In the genomic region with DNA sequence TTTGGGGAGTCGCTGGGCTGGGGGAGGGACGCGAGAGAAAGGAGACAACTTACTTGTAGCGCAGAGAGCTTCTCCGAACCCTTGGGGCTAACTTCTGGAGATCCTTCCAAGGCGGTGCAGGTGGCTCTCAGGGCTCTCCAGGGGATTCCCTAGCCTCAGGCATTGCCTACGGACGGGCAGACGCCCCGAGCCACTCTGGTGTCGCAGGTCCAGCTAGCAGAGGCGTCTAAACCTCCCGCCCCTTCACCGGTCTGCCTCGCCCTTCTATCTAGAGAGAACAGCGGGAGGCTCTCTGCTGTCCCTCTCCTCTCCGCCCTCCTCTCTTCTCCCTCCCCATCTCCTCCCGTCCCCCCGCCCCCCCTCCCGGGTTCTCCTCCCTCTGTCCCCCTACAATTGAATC, we compare ENCODE assay signal across 7 mouse cellular contexts. TPM values are rescaled to one million over a fixed set of nuclear protein-coding genes. Genes with fewer than 3 reads are reported as not detected.
DNase-seq lines count a peak whose midpoint lies in the region; ATAC-seq and TF ChIP-seq lines count a peak whose summit lies in the region.

TSS of gene Kcnj5 (minus strand) at position 300 of the 400 bp plus-strand sequence.

- no peak within 1 kb of the TSS for H3K27ac ChIP-seq in ES-E14 (ENCODE audit: insufficient read depth, low read depth, low read length, poor library complexity, severe bottlenecking)
- peak within 1 kb of the TSS; percentile 90 for H3K27ac ChIP-seq in heart, postnatal 0 days (ENCODE audit: low read depth)
- H3K27ac ChIP-seq in liver, embryonic 12.5 days = no peak within 1 kb of the TSS
- H3K27ac ChIP-seq in stomach, embryonic 16.5 days (ENCODE audit: low read length) = no peak within 1 kb of the TSS

- H3K4me3 ChIP-seq in ES-E14 (ENCODE audit: insufficient read depth in 1 of 2, low read depth in 1 of 2, low read length in 2 of 2, poor library complexity in 1 of 2, severe bottlenecking in 1 of 2) = peak within 1 kb of the TSS; percentile 39 to 56
- H3K4me3 ChIP-seq in heart, postnatal 0 days (ENCODE audit: low read depth, low read length) = peak within 1 kb of the TSS; percentile 57
- peak within 1 kb of the TSS; percentile 48 for H3K4me3 ChIP-seq in liver, embryonic 12.5 days
- peak within 1 kb of the TSS; percentile 23 for H3K4me3 ChIP-seq in stomach, embryonic 16.5 days (replicated peaks; ENCODE audit: low read length)

- H3K4me2 ChIP-seq in heart, postnatal 0 days (ENCODE audit: low read depth, low read length) = peak within 1 kb of the TSS; percentile 81
- H3K4me2 ChIP-seq in liver, embryonic 12.5 days = peak within 1 kb of the TSS; percentile 69
- H3K4me2 ChIP-seq in stomach, embryonic 16.5 days (ENCODE audit: low read depth, low read length) = peak within 1 kb of the TSS; percentile 48

- no peak for TF ChIP-seq EP300 in heart, postnatal 0 days (IDR thresholded peaks at IDR 0.05; ENCODE audit: low read depth)

- no peaks in the 10 kb centered on the region for H3K27me3 ChIP-seq in heart, postnatal 0 days (ENCODE audit: control insufficient read depth, insufficient read depth, low read length)
- H3K27me3 ChIP-seq in liver, embryonic 12.5 days (replicated peaks) = peaks cover 61% of the 10 kb centered on the region
- H3K27me3 ChIP-seq in stomach, embryonic 16.5 days (ENCODE audit: control insufficient read depth, insufficient read depth, low read length) = peaks cover 44% of the 10 kb centered on the region

- no peaks in the 10 kb centered on the region for H3K9me3 ChIP-seq in ES-E14 (ENCODE audit: control insufficient read depth, insufficient read depth, low read depth, low read length)
- H3K9me3 ChIP-seq in heart, postnatal 0 days (replicated peaks; ENCODE audit: control insufficient read depth, low read length) = no peaks in the 10 kb centered on the region
- H3K9me3 ChIP-seq in liver, embryonic 12.5 days (replicated peaks) = no peaks in the 10 kb centered on the region
- no peaks in the 10 kb centered on the region for H3K9me3 ChIP-seq in stomach, embryonic 16.5 days (replicated peaks; ENCODE audit: control insufficient read depth, low read length)

- DNase-seq in ES-E14 (ENCODE audit: low read depth, low spot score) = no peak
- DNase-seq in embryo, embryonic 10 days (ENCODE audit: low spot score) = peak; percentile 41
- DNase-seq in heart, postnatal 0 days (ENCODE audit: low spot score) = peak; percentile 42
- no peak for DNase-seq in frontal cortex, adult 2 months (ENCODE audit: extremely low spot score in 1 of 2, low spot score in 1 of 2)
- DNase-seq in adrenal gland, postnatal 36 days = no peak

- in situ Hi-C loops in ES-E14 (cut with MboI; ENCODE audit: low sequenced_read_pairs in 2 of 2, unreplicated experiment in 2 of 2) = loop anchor here in 1 of 2 experiments (10.0 kb wide), 1 partner anchor 69 kb away; no protein-coding TSS in a partner anchor

- H3K4me1 ChIP-seq in ES-E14 (ENCODE audit: control insufficient read depth in 2 of 2, insufficient read depth in 2 of 2, low read length in 2 of 2, poor library complexity in 1 of 2) = peaks cover 0 to 7% of the 10 kb centered on the region in 2 experiments; a peak in 1 of 4 replicates
- peaks cover 16% of the 10 kb centered on the region for H3K4me1 ChIP-seq in heart, postnatal 0 days (ENCODE audit: control insufficient read depth, insufficient read depth)
- peaks cover 41% of the 10 kb centered on the region for H3K4me1 ChIP-seq in liver, embryonic 12.5 days
- H3K4me1 ChIP-seq in stomach, embryonic 16.5 days (ENCODE audit: control insufficient read depth, insufficient read depth, low read length) = no peaks in the 10 kb centered on the region; the same call in 1 of the 2 replicates

- peak within 1 kb of the TSS; percentile 28; the same call in 1 of the 2 replicates for H3K9ac ChIP-seq in ES-E14 (ENCODE audit: insufficient read depth, low read depth, low read length, poor library complexity, severe bottlenecking)
- peak within 1 kb of the TSS; percentile 40 for H3K9ac ChIP-seq in heart, postnatal 0 days (replicated peaks; ENCODE audit: low read depth, low read length)
- H3K9ac ChIP-seq in liver, embryonic 12.5 days = peak within 1 kb of the TSS; percentile 17; the same call in 1 of the 2 replicates
- 0 out of 2 replicates have a peak within 1 kb of the TSS, but pooled peaks have one; percentile 5 for H3K9ac ChIP-seq in stomach, embryonic 16.5 days (ENCODE audit: low read length)

- H3K36me3 ChIP-seq in ES-E14 (ENCODE audit: control insufficient read depth, insufficient read depth, low read length, poor library complexity, severe bottlenecking) = no peaks in the 10 kb centered on the region
- no peaks in the 10 kb centered on the region for H3K36me3 ChIP-seq in heart, postnatal 0 days (replicated peaks; ENCODE audit: control insufficient read depth, insufficient read depth, low read length)
- no peaks in the 10 kb centered on the region for H3K36me3 ChIP-seq in liver, embryonic 12.5 days
- H3K36me3 ChIP-seq in stomach, embryonic 16.5 days (ENCODE audit: control insufficient read depth, insufficient read depth, low read length) = no peaks in the 10 kb centered on the region

- WGBS in heart, postnatal 0 days = 2% methylated on average over 19 of the region's 20 CpGs
- 4% methylated on average over 20 of the region's 20 CpGs for WGBS in liver, embryonic 12.5 days (ENCODE audit: insufficient replicate concordance)
- WGBS in stomach, embryonic 16.5 days = 2% methylated on average over 19 of the region's 20 CpGs

- peak; percentile 64 for ATAC-seq in heart, postnatal 0 days (ENCODE audit: insufficient read depth, low read depth)
- ATAC-seq in liver, embryonic 12.5 days = peak; percentile 75
- ATAC-seq in stomach, embryonic 16.5 days (ENCODE audit: insufficient read depth, low FRiP score) = no peak

- no peak for TF ChIP-seq CTCF in heart, postnatal 0 days (IDR thresholded peaks at IDR 0.05; ENCODE audit: low read depth)

TF ChIP-seq in ES-E14, 5 proteins besides CTCF, POLR2A, EP300 and RAD21:
- TF ChIP-seq ZNF384 (IDR thresholded peaks at IDR 0.05; ENCODE audit: low read depth, low read length) (no peak), CHD2 (IDR thresholded peaks at IDR 0.05; ENCODE audit: low read depth, low read length) (no peak), HCFC1 (IDR thresholded peaks at IDR 0.05; ENCODE audit: borderline replicate concordance, insufficient read depth, low read length) (no peak), MAFK (IDR thresholded peaks at IDR 0.05; ENCODE audit: insufficient read depth, low read depth, low read length) (no peak), ZC3H11A (IDR thresholded peaks at IDR 0.05; ENCODE audit: borderline replicate concordance, low read depth, low read length) (no peak)

RNA-seq across cellular contexts. Expression of gene Kcnj5, which starts in this region (rescaled TPM):
- total RNA-seq in ES-E14 (2012; rRNA removed) = 0.13 TPM in 1 of 2 replicates, not detected in the other
- total RNA-seq in heart, postnatal 0 days (2014; rRNA removed; ENCODE audit: low replicate concordance) = 42.8 and 58.1 TPM in 2 replicates
- polyA plus RNA-seq in heart, postnatal 0 days (2015; fragmentation: Nextera tagmentation; extraction: Ambion mirVana) = 31.9 and 32.5 TPM in 2 replicates
- polyA plus RNA-seq in liver, embryonic 12.5 days (2016; fragmentation: Nextera tagmentation; extraction: Ambion mirVana) = 3.2 and 3.4 TPM in 2 replicates
- 0.05 and 0.16 TPM in 2 replicates for polyA plus RNA-seq in stomach, embryonic 16.5 days (2015; fragmentation: Nextera tagmentation; extraction: Ambion mirVana)
- polyA plus RNA-seq in frontal cortex, adult 2 months (2012; rRNA removed) = 0.18 and 0.29 TPM in 2 replicates
- 1 to 10 TPM in 1 of 2 experiments, under 1 TPM in 1; 0.36 to 1.1 TPM for total RNA-seq in adrenal gland, postnatal 36 days (2021)

Comparison
In these comparisons a context has a peak if more than half of its experiments do, and no peak if none do; other contexts are left out.
1. RNA of gene Kcnj5 (total RNA-seq): 42.8 to 58.1 TPM in heart, postnatal 0 days; 0.36 to 1.1 TPM in adrenal gland, postnatal 36 days and 0.13 TPM in ES-E14; every median in the first group is over 10 times any median in the second.
2. DNase-seq: peak in embryo, embryonic 10 days (single experiment) and heart, postnatal 0 days (single experiment); none in ES-E14 (single experiment), frontal cortex, adult 2 months (0 of 2) and adrenal gland, postnatal 36 days (0 of 2).
3. Peak in every context shown above with its lines, with median percentiles within 50 percentile points of each other: H3K4me3 ChIP-seq, H3K9ac ChIP-seq and H3K4me2 ChIP-seq.